Mouse (Mus musculus): Measurements from ENCODE around the gene Ebf3.

Gene Ebf3

GRCm38 (mm10) chr7:137311341-137312110 lies 2.7 kb downstream of the Ebf3 start:
- DNase-seq (ENCODE audit: low spot score): no peak

GRCm38 (mm10) chr7:137310876-137311275 lies 3.4 kb downstream of the Ebf3 start:
- DNase-seq (ENCODE audit: low spot score): no peak

GRCm38 (mm10) chr7:137310091-137310761 lies 4.0 kb downstream of the Ebf3 start:
- no peak for DNase-seq (ENCODE audit: low spot score)

GRCm38 (mm10) chr7:137309071-137310066 lies 4.9 kb downstream of the Ebf3 start:
- DNase-seq (ENCODE audit: low spot score): no peak

- no peak for DNase-seq (ENCODE audit: low spot score)
These were observed 5.9 kb downstream of the Ebf3 start for GRCm38 (mm10) chr7:137308061-137309060.

- no peak for DNase-seq (ENCODE audit: low spot score)
These were observed 7.1 kb downstream of the Ebf3 start for GRCm38 (mm10) chr7:137307131-137307530.

GRCm38 (mm10) chr7:137306127-137306526 lies 8.1 kb downstream of the Ebf3 start:
- no peak for DNase-seq (ENCODE audit: low spot score)

GRCm38 (mm10) chr7:137303776-137304171 lies 10.5 kb downstream of the Ebf3 start:
- DNase-seq (ENCODE audit: low spot score): no peak

GRCm38 (mm10) chr7:137302961-137303775 lies 11.1 kb downstream of the Ebf3 start:
- no peak for DNase-seq (ENCODE audit: low spot score)

GRCm38 (mm10) chr7:137302161-137302560 lies 12.1 kb downstream of the Ebf3 start:
- DNase-seq (ENCODE audit: low spot score): no peak

- DNase-seq (ENCODE audit: low spot score): no peak
These were observed 12.9 kb downstream of the Ebf3 start for GRCm38 (mm10) chr7:137301329-137301751.

GRCm38 (mm10) chr7:137300826-137301225 lies 13.4 kb downstream of the Ebf3 start:
- DNase-seq (ENCODE audit: low spot score): no peak

GRCm38 (mm10) chr7:137300169-137300568 lies 14.1 kb downstream of the Ebf3 start:
- no peak for DNase-seq (ENCODE audit: low spot score)

- DNase-seq (ENCODE audit: low spot score): no peak
These were observed 16.5 kb downstream of the Ebf3 start for GRCm38 (mm10) chr7:137297594-137298381.

GRCm38 (mm10) chr7:137297131-137297530 lies 17.1 kb downstream of the Ebf3 start:
- no peak for DNase-seq (ENCODE audit: low spot score)

- DNase-seq (ENCODE audit: low spot score): no peak
These were observed 18.6 kb downstream of the Ebf3 start for GRCm38 (mm10) chr7:137295612-137296011.

GRCm38 (mm10) chr7:137294446-137294845 lies 19.8 kb downstream of the Ebf3 start:
- DNase-seq (ENCODE audit: low spot score): no peak

- DNase-seq (ENCODE audit: low spot score): no peak
These were observed 24.8 kb downstream of the Ebf3 start for GRCm38 (mm10) chr7:137289290-137289957.

GRCm38 (mm10) chr7:137278171-137278570 lies 36.1 kb downstream of the Ebf3 start:
- DNase-seq (ENCODE audit: low spot score): no peak

All from ovary, postnatal 10 days (tissue).